In genomic region chr7:143197951-143198440, GRCm38 (mm10) we compare ENCODE assay signal across 10 mouse cellular contexts.
DNase-seq lines count a peak whose midpoint lies in the region; ATAC-seq and TF ChIP-seq lines count a peak whose summit lies in the region.
"Had no signal": no experiment of that assay in that cellular context is flagged by ENCODE, and none has a peak within 500 bp of the region (broad histone marks: within the 10 kb centered on the region; RNA-seq: fewer than 3 reads in every experiment).

No protein-coding gene starts in this region.

- H3K4me2 ChIP-seq in hindbrain, embryonic 11.5 days (replicated peaks; ENCODE audit: low read depth, low read length), result peak overlapping the region; percentile 22; the same call in 1 of the 2 replicates
- peak overlapping the region; percentile 42 for H3K4me2 ChIP-seq in midbrain, embryonic 13.5 days (replicated peaks)
- H3K4me2 ChIP-seq: lung, embryonic 14.5 days had no signal

- peak; percentile 35 to 49 for DNase-seq in cerebellum, postnatal 10 days
- peak; percentile 89 for DNase-seq in brain, embryonic 14.5 days (ENCODE audit: low read depth)
- peak; percentile 40 for DNase-seq in hindbrain, embryonic 11.5 days (ENCODE audit: low spot score)
- DNase-seq in gastrocnemius, adult 18-20 months (ENCODE audit: low spot score), result no peak
- no peak for DNase-seq in cerebellum, postnatal 25 days
- DNase-seq in right cerebral cortex, postnatal 10 days (ENCODE audit: low spot score in 2 of 2), result no peak
- DNase-seq: lung, embryonic 14.5 days had no signal

- no peak for TF ChIP-seq POLR2A in brain, embryonic 14.5 days (IDR thresholded peaks at IDR 0.05; ENCODE audit: borderline replicate concordance, extremely low read depth, insufficient read depth, insufficient read length, poor library complexity, severe bottlenecking)

- ATAC-seq in cerebellum, adult (ENCODE audit: insufficient number of reproducible peaks, low FRiP score, low TSS enrichment), result no peak
- ATAC-seq in hindbrain, embryonic 11.5 days (ENCODE audit: low FRiP score), result peak; percentile 89
- ATAC-seq in midbrain, embryonic 13.5 days, result peak; percentile 97

- no peaks in the 10 kb centered on the region; the same call in 1 of the 2 replicates for H3K9me3 ChIP-seq in hindbrain, embryonic 11.5 days (ENCODE audit: control insufficient read depth, low read length)
- no peaks in the 10 kb centered on the region for H3K9me3 ChIP-seq in midbrain, embryonic 13.5 days

- H3K27ac ChIP-seq in hindbrain, embryonic 11.5 days (ENCODE audit: low read depth, low read length), result no peak overlapping the region
- peak overlapping the region; percentile 67 for H3K27ac ChIP-seq in midbrain, embryonic 13.5 days
- H3K27ac ChIP-seq: heart, adult 2 months had no signal

- H3K4me3 ChIP-seq in hindbrain, embryonic 11.5 days (ENCODE audit: low read depth, low read length), result no peak overlapping the region
- H3K4me3 ChIP-seq in midbrain, embryonic 13.5 days (replicated peaks), result no peak overlapping the region
- H3K4me3 ChIP-seq: heart, adult 2 months had no signal

- H3K9ac ChIP-seq in hindbrain, embryonic 11.5 days (ENCODE audit: low read depth, low read length), result no peak overlapping the region
- peak overlapping the region; percentile 24; the same call in 1 of the 2 replicates for H3K9ac ChIP-seq in midbrain, embryonic 13.5 days (replicated peaks)
- H3K9ac ChIP-seq: lung, embryonic 14.5 days had no signal

- no peaks in the 10 kb centered on the region for H3K36me3 ChIP-seq in hindbrain, embryonic 11.5 days (ENCODE audit: control insufficient read depth, insufficient read depth, low read length)
- H3K36me3 ChIP-seq in midbrain, embryonic 13.5 days, result no peaks in the 10 kb centered on the region

- WGBS in hindbrain, embryonic 11.5 days, result 52% methylated on average over 15 of the region's 15 CpGs
- 21% methylated on average over 15 of the region's 15 CpGs for WGBS in midbrain, embryonic 13.5 days

- peaks cover 6% of the 10 kb centered on the region; the same call in 1 of the 2 replicates for H3K4me1 ChIP-seq in hindbrain, embryonic 11.5 days (replicated peaks; ENCODE audit: control insufficient read depth, insufficient read depth, low read length)
- H3K4me1 ChIP-seq in midbrain, embryonic 13.5 days (replicated peaks), result peaks cover 13% of the 10 kb centered on the region

- H3K27me3 ChIP-seq in hindbrain, embryonic 11.5 days (ENCODE audit: control insufficient read depth, insufficient read depth, low read length), result no peaks in the 10 kb centered on the region
- no peaks in the 10 kb centered on the region for H3K27me3 ChIP-seq in midbrain, embryonic 13.5 days

- no peak for TF ChIP-seq CTCF in brain, embryonic 14.5 days (IDR thresholded peaks at IDR 0.05; ENCODE audit: borderline replicate concordance, extremely low read depth, insufficient read depth, insufficient read length)

Comparison
In these comparisons a context has a peak if more than half of its experiments do, and no peak if none do; other contexts are left out.
1. DNase-seq: peak in cerebellum, postnatal 10 days (2 of 2), brain, embryonic 14.5 days (single experiment) and hindbrain, embryonic 11.5 days (single experiment); none in gastrocnemius, adult 18-20 months (single experiment), cerebellum, postnatal 25 days (0 of 2) and right cerebral cortex, postnatal 10 days (0 of 2).